Mouse (Mus musculus): ENCODE results near the gene Zfp658.
A peak's percentile ranks its signal among the peaks of the same experiment; 100 is the strongest.

The Zfp658 gene

DNA sequence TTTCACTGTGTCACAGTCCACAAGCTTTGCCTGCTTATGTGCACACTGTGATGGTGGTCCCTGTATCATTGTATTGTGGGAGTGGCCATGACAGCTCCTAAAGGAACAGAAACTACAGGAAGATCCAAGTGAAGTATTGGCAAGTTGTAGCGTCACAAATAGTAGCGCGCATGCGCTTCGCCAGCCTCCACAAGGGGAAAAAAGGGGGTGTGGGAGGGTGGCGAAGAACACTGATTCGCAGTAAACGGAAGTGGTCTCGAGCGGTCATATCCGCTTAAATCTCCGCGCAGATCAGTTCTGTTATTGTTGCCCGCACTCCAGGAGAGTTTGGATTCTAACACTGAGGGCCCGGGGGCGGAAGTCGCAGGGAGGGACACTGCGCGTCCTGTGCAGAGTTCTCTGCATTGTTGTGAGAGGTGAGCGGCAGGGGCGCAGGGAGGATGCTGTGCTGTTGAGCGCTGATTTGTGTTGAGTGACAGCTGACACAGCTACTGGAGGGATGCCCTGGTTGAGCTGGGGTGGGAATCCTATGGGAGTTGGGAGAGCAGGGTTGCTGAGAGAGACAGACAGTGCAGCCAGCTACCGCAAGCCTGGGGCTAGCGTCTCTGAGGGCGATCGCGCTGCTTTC, at the start of gene Zfp658:
Zfp658 (plus strand) TSS at position 251 of the 628 bp plus-strand sequence.
- ATAC-seq (ENCODE audit: insufficient number of reproducible peaks, low FRiP score, low TSS enrichment), result peak; percentile 80

GRCm38 (mm10) chr7:43512519-43512918, 49.5 kb upstream of the Zfp658 start:
- ATAC-seq (ENCODE audit: insufficient number of reproducible peaks, low FRiP score, low TSS enrichment), result no peak

DNA sequence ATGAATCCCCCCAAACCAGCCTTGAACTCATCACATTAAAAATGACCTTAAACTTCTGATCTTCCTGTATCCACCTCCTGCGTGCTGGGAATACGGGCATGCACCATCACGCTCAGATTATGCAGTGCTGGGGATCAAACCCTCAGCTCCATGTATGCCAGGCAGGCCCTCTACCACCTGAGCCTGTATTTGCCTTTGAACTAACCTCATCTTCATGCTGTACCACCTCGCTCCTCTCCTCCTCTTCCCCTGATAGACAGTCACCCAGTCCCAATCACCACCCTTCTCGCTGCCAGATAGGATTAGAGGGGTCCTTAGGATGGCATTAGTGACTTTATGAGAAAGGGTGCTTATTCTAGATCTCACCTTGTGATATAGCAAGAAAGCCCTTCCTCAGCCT, 47.0 kb upstream of the Zfp658 start:
- no peak for ATAC-seq (ENCODE audit: insufficient number of reproducible peaks, low FRiP score, low TSS enrichment)

DNA sequence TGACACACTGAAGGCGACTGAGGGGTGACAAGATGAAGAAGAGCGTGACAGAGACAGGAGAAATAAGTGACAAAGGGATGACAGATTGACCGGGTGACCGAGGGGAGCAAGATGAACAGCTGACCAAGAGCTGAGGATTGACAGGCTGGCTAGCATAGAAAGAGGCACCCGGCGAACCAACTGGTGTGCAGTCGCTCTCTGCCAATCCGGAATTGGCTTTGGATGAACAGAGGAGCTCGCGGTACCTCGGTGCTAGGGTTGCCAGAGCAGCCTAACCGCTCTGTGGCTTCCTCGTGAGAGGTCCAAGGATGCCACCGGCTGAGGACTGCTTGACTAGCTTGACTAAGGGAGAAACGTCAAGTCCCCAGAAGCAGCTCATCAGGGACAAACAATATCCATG, 43.7 kb upstream of the Zfp658 start:
- ATAC-seq (ENCODE audit: insufficient number of reproducible peaks, low FRiP score, low TSS enrichment), result peak; percentile 49; the same call in 1 of the 2 replicates

- no peak for ATAC-seq (ENCODE audit: insufficient number of reproducible peaks, low FRiP score, low TSS enrichment)
Observed at GRCm38 (mm10) chr7:43522776-43523175, 39.3 kb upstream of the Zfp658 start.

DNA sequence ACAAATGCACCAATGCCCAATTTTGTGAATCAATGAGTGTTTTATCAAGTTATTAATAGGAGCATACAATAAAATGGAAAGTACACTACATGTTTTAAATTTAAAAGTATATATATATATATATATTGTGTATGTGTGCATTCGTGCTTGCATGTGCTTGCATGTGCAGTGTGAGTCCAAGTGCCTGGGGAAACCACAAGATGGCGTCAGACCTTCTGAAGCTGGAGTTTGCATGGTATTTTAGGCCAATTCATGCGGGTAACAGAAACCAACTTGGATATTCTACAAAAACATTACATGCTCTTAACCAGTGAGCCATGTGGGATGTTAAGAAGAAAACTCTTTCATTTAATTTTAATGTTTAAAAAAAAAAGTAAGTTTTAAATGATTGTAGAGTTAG, 36.7 kb upstream of the Zfp658 start:
- no peak for ATAC-seq (ENCODE audit: insufficient number of reproducible peaks, low FRiP score, low TSS enrichment)

DNA sequence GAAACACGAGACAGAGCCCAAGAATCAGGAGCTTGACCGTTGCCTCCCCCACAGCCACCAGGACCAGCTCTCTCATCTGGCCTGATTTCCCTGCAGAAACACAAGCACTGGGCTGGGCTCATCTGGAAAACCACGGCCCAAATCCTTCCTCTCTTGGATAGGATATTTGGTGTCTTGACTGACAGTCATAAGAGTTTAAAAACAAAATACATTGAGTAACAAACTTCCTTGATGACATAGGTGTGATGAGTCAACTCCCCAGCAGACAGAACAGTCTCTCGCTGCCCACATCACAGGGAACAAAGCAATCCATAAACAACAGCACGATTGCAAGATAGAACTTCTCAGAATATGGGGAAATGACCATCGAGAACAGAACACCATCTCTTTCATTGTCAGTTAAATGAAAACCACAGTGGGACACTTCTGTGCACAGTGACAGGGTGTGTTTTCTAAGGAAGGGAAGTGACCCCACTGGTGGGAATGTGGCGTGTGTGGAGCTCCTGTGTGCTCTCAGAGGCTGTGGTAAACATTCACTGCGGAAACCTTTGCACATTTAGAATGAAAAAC, 31.8 kb upstream of the Zfp658 start:
- ATAC-seq (ENCODE audit: insufficient number of reproducible peaks, low FRiP score, low TSS enrichment), result no peak

DNA sequence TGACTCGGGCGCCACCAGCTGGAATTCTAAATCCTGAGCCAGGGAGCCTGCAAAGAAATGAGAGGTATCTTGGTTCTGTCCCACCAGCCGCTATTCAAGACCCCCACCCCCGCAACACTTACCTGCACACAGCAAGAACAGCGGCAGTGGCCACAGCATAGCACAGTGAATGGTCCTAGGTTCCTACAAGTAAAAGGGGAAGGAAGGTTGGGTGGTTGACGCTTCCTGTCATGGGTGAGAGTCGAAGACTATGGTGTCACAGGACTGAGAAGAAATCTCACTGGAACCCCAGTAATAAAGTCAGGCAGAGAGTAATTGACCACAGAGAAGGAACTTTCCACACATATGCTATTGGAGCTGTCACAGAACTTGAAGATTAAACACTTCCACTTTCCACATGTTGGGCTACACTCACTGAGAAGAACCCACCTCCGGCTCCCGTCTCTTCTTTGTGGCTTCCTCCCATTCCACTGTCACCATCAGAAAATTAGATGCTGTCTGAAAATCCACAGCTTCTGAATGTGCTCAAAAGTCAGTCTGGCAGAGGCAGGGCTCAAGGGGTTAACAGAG, 29.0 kb upstream of the Zfp658 start:
- no peak for ATAC-seq (ENCODE audit: insufficient number of reproducible peaks, low FRiP score, low TSS enrichment)

- no peak for ATAC-seq (ENCODE audit: insufficient number of reproducible peaks, low FRiP score, low TSS enrichment)
Observed at GRCm38 (mm10) chr7:43538524-43538923, 23.5 kb upstream of the Zfp658 start.

GRCm38 (mm10) chr7:43544225-43544977, 17.7 kb upstream of the Zfp658 start, which contains the start of gene Cd33:
Gene Cd33 (minus strand): TSS chr7:43544428.
- no peak for ATAC-seq (ENCODE audit: insufficient number of reproducible peaks, low FRiP score, low TSS enrichment)

GRCm38 (mm10) chr7:43545656-43546545, 16.2 kb upstream of the Zfp658 start:
- no peak for ATAC-seq (ENCODE audit: insufficient number of reproducible peaks, low FRiP score, low TSS enrichment)

DNA sequence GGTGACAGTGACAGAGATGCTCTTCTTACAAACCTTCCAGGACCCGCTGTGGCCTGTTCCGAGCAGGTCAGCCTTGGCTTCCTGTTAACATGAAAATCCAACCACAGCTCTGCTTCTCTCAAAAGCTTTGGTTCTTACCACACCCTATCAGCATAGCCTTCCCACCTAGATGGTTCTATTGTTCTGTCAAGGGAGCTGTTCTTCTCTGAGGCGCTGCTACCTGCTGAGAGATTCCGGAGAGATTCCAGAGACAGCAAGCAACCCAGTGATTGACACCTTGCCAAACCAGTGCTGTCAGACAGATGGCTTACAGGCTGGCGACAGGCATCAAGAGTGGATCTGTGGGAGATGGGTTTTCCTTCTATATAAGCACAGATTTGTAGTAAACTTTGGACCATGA, 14.4 kb upstream of the Zfp658 start:
- no peak; the same call in 1 of the 2 replicates for ATAC-seq (ENCODE audit: insufficient number of reproducible peaks, low FRiP score, low TSS enrichment)

DNA sequence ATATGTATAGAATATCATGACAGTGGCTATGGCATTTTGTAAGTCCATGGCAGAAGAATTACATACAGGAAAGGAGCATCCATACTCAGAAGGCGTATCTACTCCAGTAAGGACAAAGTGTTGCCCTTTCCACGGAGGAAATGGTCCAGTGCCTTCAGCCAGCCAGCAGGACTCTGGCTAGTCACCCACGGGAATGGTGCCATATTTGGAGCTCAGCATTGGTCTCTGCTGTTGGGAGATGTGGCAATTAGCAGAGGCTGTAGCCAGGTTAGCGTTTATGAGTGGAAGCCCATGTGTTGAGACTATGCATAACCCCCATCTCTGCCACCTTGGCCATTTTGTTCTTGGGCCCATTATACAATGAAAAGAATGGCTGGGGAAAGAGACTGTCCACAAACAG, 13.8 kb upstream of the Zfp658 start:
- no peak; the same call in 1 of the 2 replicates for ATAC-seq (ENCODE audit: insufficient number of reproducible peaks, low FRiP score, low TSS enrichment)

GRCm38 (mm10) chr7:43553153-43553552, 8.9 kb upstream of the Zfp658 start:
- no peak for ATAC-seq (ENCODE audit: insufficient number of reproducible peaks, low FRiP score, low TSS enrichment)

DNA sequence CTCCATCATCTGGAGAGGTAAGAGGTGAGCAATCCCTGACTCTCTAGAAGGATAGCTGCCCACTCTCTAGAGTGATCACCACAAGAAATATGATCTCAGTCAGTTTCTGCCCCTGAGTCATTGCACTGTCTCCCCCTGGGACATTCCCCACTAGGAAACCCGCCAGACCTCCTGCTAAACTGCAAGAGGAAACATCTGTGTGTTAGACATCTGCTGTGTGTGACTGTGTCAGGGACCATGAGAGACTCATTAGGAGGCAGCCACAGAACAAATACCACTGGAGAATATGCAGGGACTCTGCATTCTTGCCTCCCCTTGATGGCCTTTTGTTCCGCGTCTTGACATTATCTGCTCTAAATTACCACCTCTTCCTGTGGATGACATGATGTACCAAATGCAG, 7.5 kb upstream of the Zfp658 start:
- no peak for ATAC-seq (ENCODE audit: insufficient number of reproducible peaks, low FRiP score, low TSS enrichment)

DNA sequence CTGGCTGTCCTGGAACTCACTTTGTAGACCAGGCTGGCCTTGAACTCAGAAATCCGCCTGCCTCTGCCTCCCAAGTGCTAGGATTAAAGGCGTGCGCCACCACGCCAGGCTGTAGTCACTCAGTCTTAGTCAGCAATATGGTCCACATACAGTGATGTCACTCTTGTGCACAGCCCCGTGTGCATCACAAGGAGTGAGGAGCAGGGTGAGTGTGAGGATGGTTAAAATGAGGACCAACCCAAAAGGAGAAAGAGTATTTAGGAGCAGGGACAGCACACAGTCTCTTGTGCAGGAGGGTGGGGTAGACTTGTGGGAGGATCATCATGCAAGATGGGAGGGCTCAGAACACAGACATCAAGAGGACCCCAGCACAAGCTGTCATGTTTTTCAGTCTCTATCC, 6.7 kb upstream of the Zfp658 start:
- no peak for ATAC-seq (ENCODE audit: insufficient number of reproducible peaks, low FRiP score, low TSS enrichment)

DNA sequence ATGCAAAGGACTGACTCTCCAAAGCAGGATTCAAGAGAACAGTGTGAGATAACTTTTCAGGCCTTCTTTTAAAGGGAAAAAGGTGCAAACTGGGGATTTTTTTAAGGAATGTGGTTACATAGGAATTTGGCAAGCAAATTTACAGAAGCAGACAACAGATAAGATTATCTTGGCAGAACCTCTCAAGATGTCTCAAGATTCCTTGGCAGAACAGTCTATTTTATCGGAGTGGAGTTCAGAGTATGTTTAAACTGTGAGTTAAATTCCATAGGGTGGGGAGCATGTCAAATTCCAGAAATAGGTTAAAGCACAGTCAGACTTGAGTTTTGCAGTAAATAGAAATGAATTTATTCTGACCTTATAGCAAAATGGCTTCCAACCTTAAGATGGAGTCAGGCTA, 5.2 kb upstream of the Zfp658 start:
- no peak for ATAC-seq (ENCODE audit: insufficient number of reproducible peaks, low FRiP score, low TSS enrichment)

DNA sequence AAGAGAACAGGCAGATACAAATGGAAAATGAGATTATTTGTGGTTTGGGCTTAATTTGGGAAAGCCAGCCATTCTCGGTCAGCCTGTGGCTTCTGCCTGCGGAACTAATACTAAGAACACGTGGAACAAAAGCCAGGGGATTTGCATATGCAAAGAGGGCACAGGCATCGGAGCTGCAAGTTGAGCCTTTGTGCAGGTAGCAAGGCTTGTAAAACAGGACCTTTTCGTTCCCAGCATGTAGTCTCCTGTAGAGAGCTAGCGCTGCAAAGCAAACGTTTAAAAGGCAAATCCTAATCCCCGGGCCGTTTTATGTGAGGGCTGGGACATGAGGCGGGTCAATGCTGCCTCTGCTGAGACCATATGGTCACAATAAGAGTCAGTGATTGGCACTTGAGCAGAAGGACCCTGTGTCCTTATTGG, 605 bp downstream of the Zfp658 start:
- no peak for ATAC-seq (ENCODE audit: insufficient number of reproducible peaks, low FRiP score, low TSS enrichment)

DNA sequence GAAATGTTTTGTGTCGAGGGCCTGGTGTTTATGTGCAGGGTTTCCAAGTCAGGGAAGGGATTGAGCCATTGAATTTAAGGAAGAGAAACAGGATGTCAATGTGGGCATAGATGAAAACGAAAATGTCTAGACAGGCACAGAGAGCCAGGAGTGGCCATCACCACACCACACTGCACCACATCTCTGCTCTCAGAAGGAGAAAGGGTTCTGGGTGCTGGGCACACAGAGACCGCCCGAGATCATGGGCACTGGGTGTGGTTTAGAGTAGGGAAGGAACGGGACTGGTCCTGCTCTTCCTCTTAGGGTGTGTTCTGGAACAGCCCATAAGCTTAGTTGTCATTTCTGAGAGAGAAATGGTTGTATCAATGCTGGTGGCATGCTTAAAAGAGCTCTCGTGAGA, 1.2 kb downstream of the Zfp658 start:
- ATAC-seq (ENCODE audit: insufficient number of reproducible peaks, low FRiP score, low TSS enrichment), result no peak

- no peak for ATAC-seq (ENCODE audit: insufficient number of reproducible peaks, low FRiP score, low TSS enrichment)
Observed at GRCm38 (mm10) chr7:43571216-43571615, 9.2 kb downstream of the Zfp658 start.
